Mouse (Mus musculus) heart, adult 2 months (tissue): ENCODE results near the gene Osbpl10.

Experiments used
- CTCF ChIP-seq: fragments of 200-600 bp; IDR thresholded peaks from 2 replicates; pipeline ENCODE4 v1.8.1; 2022; ENCODE audit warnings: antibody characterized with exemption, mild to moderate bottlenecking, moderate library complexity
- POLR2A ChIP-seq: fragments of 200-500 bp; IDR thresholded peaks from 2 replicates; pipeline ENCODE4 v1.6.1; 2011; ENCODE audit warnings: mild to moderate bottlenecking, low read depth, low read length, control low read depth; ENCODE audit not compliant: insufficient read depth

- TF ChIP-seq POLR2A (no peak), CTCF (no peak)
Measured at GRCm38 (mm10) chr9:115231476-115231875, 253.1 kb downstream of the Osbpl10 start.
